ENCODE assay signal across 27 mouse cellular contexts in the genomic region with DNA sequence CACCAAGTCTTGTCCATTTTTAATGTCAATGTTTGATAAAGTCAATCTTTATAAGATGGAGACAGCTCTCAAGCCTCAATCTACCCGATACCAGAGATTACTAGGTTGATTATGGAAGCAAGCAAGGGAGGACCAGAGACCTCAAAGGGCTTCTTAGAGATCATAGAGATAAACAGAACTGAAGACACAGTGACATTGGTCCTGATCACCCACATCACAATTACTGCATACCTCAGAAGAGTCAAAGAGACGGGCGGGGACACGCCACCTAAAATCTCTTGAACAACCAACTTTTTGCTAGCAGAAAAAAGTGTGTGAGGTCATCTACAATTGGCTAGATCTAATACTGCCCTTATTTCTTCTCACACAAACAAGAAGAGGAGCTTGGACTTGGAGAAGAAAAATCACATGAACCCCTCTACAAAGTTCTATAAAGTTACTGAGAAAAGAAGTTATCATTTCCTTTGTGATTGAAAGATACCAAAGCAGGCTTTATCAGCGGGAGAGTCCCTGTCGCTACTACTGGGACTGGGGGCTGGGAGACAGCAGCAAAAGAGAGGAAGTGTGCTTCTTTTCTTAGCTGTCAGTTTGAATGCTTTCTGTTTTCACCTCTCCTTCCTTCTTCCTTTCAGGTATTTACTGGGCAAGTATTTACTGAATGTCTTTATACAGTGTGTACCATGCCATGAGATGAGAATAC. TPM values are rescaled to one million over a fixed set of nuclear protein-coding genes. Genes with fewer than 3 reads are reported as not detected.
DNase-seq lines count a peak whose midpoint lies in the region; TF ChIP-seq lines count a peak whose summit lies in the region.
"Had no signal": no experiment of that assay in that cellular context is flagged by ENCODE, and none has a peak within 500 bp of the region (broad histone marks: within the 10 kb centered on the region; RNA-seq: fewer than 3 reads in every experiment).

No protein-coding gene starts in this region.

- H3K79me2 ChIP-seq in MEL (ENCODE audit: control insufficient read depth, insufficient read depth, low read length, poor library complexity): no peaks in the 10 kb centered on the region; the same call in 1 of the 2 replicates

- no peak for TF ChIP-seq POLR2A in MEL (IDR thresholded peaks at IDR 0.05; ENCODE audit: control insufficient read depth in 1 of 2, insufficient read depth in 1 of 2, low read depth in 1 of 2, low read length in 2 of 2, poor library complexity in 1 of 2)

- no peak for TF ChIP-seq CTCF in MEL (IDR thresholded peaks at IDR 0.05 in 2 of 3, conservative IDR thresholded peaks at IDR 0.05 in 1 of 3; ENCODE audit: control insufficient read depth in 1 of 3, insufficient read depth in 1 of 3, low read depth in 2 of 3, low read length in 3 of 3, poor library complexity in 1 of 3, severe bottlenecking in 1 of 3)

- H3K4me1 ChIP-seq in MEL (ENCODE audit: control insufficient read depth in 1 of 2, insufficient read depth in 2 of 2, low read length in 2 of 2): peaks cover 4 to 16% of the 10 kb centered on the region in 2 experiments
- H3K4me1 ChIP-seq: embryonic facial prominence, embryonic 13.5 days; intestine, embryonic 15.5 days; liver, embryonic 15.5 days; lung, embryonic 15.5 days; midbrain, embryonic 12.5 days had no signal

- no peak for TF ChIP-seq RAD21 in MEL (IDR thresholded peaks at IDR 0.05; ENCODE audit: low read depth, low read length)

- peak overlapping the region in 1 of 2 experiments; percentile 28; a peak in 1 of 4 replicates for H3K4me3 ChIP-seq in MEL (ENCODE audit: control insufficient read depth in 1 of 2, insufficient read depth in 1 of 2, low read depth in 2 of 2, low read length in 2 of 2)
- H3K4me3 ChIP-seq: embryonic facial prominence, embryonic 13.5 days; forebrain, embryonic 10.5 days; gastrocnemius, adult 2 months; heart, embryonic 13.5 days; intestine, embryonic 15.5 days; layer of hippocampus, adult 2 months; liver, embryonic 15.5 days; lung, embryonic 15.5 days; midbrain, embryonic 12.5 days; myocyte had no signal

- DNase-seq in A20 (ENCODE audit: low read depth, low spot score) (peak; percentile 59), MEL (ENCODE audit: low read depth, low spot score) (peak; percentile 47)
- DNase-seq in B cell, adult 2 months: peak; percentile 43 to 56
- peak; percentile 60 for DNase-seq in induced T-regulatory cell, adult 2 months (ENCODE audit: low read depth)
- no peak for DNase-seq in natural killer cell, adult 2 months (ENCODE audit: low spot score in 2 of 2)
- DNase-seq in adrenal gland, adult 8-10 months: no peak
- DNase-seq in yolk sac, embryonic 10.5 days (ENCODE audit: low spot score): no peak
- DNase-seq: adrenal gland, postnatal 36 days; cerebellum, adult 18-20 months; cerebellum, postnatal 10 days; gastrocnemius, adult 2 months; heart, postnatal 10 days; kidney, adult 2 months; kidney, postnatal 36 days; liver had no signal

- peak; percentile 43 to 59; a peak in 2 of 4 replicates for TF ChIP-seq EP300 in MEL (IDR thresholded peaks at IDR 0.05; ENCODE audit: low read depth in 1 of 2, low read length in 2 of 2)

- peak overlapping the region; percentile 37 for H3K27ac ChIP-seq in MEL (ENCODE audit: control insufficient read depth, low read depth, low read length)
- H3K27ac ChIP-seq: embryonic facial prominence, embryonic 13.5 days; forebrain, embryonic 10.5 days; gastrocnemius, adult 2 months; heart, embryonic 13.5 days; hindbrain, embryonic 14.5 days; intestine, embryonic 15.5 days; layer of hippocampus, adult 2 months; liver, embryonic 15.5 days; lung, embryonic 15.5 days; midbrain, embryonic 12.5 days had no signal

- peaks cover 0 to 27% of the 10 kb centered on the region in 2 experiments; a peak in 2 of 4 replicates for H3K36me3 ChIP-seq in MEL (ENCODE audit: control insufficient read depth in 1 of 2, insufficient read depth in 2 of 2, low read length in 2 of 2)
- H3K36me3 ChIP-seq: embryonic facial prominence, embryonic 13.5 days; forebrain, embryonic 10.5 days; heart, embryonic 13.5 days; intestine, embryonic 15.5 days; liver, embryonic 15.5 days; lung, embryonic 15.5 days; midbrain, embryonic 12.5 days had no signal

- H3K9ac ChIP-seq in MEL (ENCODE audit: control insufficient read depth, low read depth, low read length, poor library complexity, severe bottlenecking): no peak overlapping the region
- H3K9ac ChIP-seq: embryonic facial prominence, embryonic 13.5 days; heart, embryonic 13.5 days; hindbrain, embryonic 14.5 days; intestine, embryonic 15.5 days; liver, embryonic 15.5 days; lung, embryonic 15.5 days; midbrain, embryonic 12.5 days had no signal

- no peaks in the 10 kb centered on the region for H3K9me3 ChIP-seq in MEL (replicated peaks; ENCODE audit: insufficient read depth, low read length)
- H3K9me3 ChIP-seq: embryonic facial prominence, embryonic 13.5 days; forebrain, embryonic 10.5 days; heart, embryonic 13.5 days; intestine, embryonic 15.5 days; liver, embryonic 15.5 days; lung, embryonic 15.5 days; midbrain, embryonic 12.5 days had no signal

- H3K27me3 ChIP-seq in MEL (ENCODE audit: control insufficient read depth in 1 of 2, insufficient read depth in 2 of 2, low read length in 2 of 2): no peaks in the 10 kb centered on the region
- H3K27me3 ChIP-seq: embryonic facial prominence, embryonic 13.5 days; heart, embryonic 13.5 days; intestine, embryonic 15.5 days; liver, embryonic 15.5 days; lung, embryonic 15.5 days; midbrain, embryonic 12.5 days; Patski had no signal

TF ChIP-seq in MEL, 35 proteins besides CTCF, POLR2A, EP300 and RAD21:
- TF ChIP-seq ETS1 (IDR thresholded peaks at IDR 0.05; ENCODE audit: low read depth, low read length): peak; percentile 72
- TF ChIP-seq ZKSCAN1 (IDR thresholded peaks at IDR 0.05; ENCODE audit: low read depth, low read length): no peak
- peak; percentile 6; the same call in 1 of the 2 replicates for TF ChIP-seq SMC3 (IDR thresholded peaks at IDR 0.05; ENCODE audit: low read depth, low read length)
- TF ChIP-seq TBP (IDR thresholded peaks at IDR 0.05; ENCODE audit: low read depth, low read length): no peak
- peak; percentile 56 for TF ChIP-seq TCF12 (IDR thresholded peaks at IDR 0.05; ENCODE audit: low read depth, low read length)
- 0 out of 2 replicates have a peak, but pooled peaks have one; percentile 29 for TF ChIP-seq HCFC1 (IDR thresholded peaks at IDR 0.05; ENCODE audit: low read depth, low read length)
- peak; percentile 31; the same call in 1 of the 2 replicates for TF ChIP-seq CHD2 (IDR thresholded peaks at IDR 0.05; ENCODE audit: low read length)
- peak; percentile 56 for TF ChIP-seq SIN3A (IDR thresholded peaks at IDR 0.05; ENCODE audit: low read length)
- peak; percentile 49; the same call in 1 of the 2 replicates for TF ChIP-seq MXI1 (IDR thresholded peaks at IDR 0.05; ENCODE audit: low read depth, low read length)
- no peak for TF ChIP-seq JUND (IDR thresholded peaks at IDR 0.05; ENCODE audit: low read depth, low read length)
- TF ChIP-seq KAT2A (conservative IDR thresholded peaks at IDR 0.05; ENCODE audit: low read depth, low read length): no peak
- TF ChIP-seq TAL1 (IDR thresholded peaks at IDR 0.05; ENCODE audit: low read length): no peak
- TF ChIP-seq GATA1 (IDR thresholded peaks at IDR 0.05; ENCODE audit: low read depth, low read length): peak; percentile 63
- TF ChIP-seq MEF2A (IDR thresholded peaks at IDR 0.05; ENCODE audit: extremely low read depth, insufficient replicate concordance, low read depth, low read length, poor library complexity, severe bottlenecking): no peak
- 0 out of 2 replicates have a peak, but pooled peaks have one; percentile 20 for TF ChIP-seq BHLHE40 (IDR thresholded peaks at IDR 0.05; ENCODE audit: borderline replicate concordance, low read depth, low read length)
- TF ChIP-seq RCOR1 (IDR thresholded peaks at IDR 0.05; ENCODE audit: low read depth, low read length): peak; percentile 83
- no peak for TF ChIP-seq MYB (IDR thresholded peaks at IDR 0.05; ENCODE audit: low read depth, low read length)
- peak; percentile 38; the same call in 1 of the 2 replicates for TF ChIP-seq MAZ (IDR thresholded peaks at IDR 0.05; ENCODE audit: low read depth, low read length)
- TF ChIP-seq ELF1 (IDR thresholded peaks at IDR 0.05; ENCODE audit: low read depth, low read length): peak; percentile 30; the same call in 1 of the 2 replicates
- no peak for TF ChIP-seq POLR2AphosphoS2 (IDR thresholded peaks at IDR 0.05; ENCODE audit: low read length)

RNA-seq across cellular contexts. Expression of a gene that starts 28.2 kb away (rescaled TPM):
- total RNA-seq in MEL (2012; rRNA removed): 4.3 and 7.8 TPM in 2 replicates
- 10 to 100 TPM; 19.0 to 50.6 TPM for polyA plus RNA-seq in MEL (2012; ENCODE audit: insufficient read depth in 1 of 2, insufficient read length in 2 of 2, low read depth in 1 of 2, low replicate concordance in 2 of 2, missing spikeins in 1 of 2)
- 1 to 10 TPM in 2 of 4 experiments, under 1 TPM in 2; 0.67 to 1.2 (median 0.96) TPM for total RNA-seq in adrenal gland, adult 8-10 months (2022)
- total RNA-seq: gastrocnemius, adult 2 months had no signal
- polyA plus RNA-seq: forebrain, embryonic 16.5 days had no signal

Comparison
In these comparisons a context has a peak if more than half of its experiments do, and no peak if none do; other contexts are left out.
1. DNase-seq: peak in A20 (single experiment), B cell, adult 2 months (2 of 2), MEL (single experiment) and induced T-regulatory cell, adult 2 months (single experiment); none in natural killer cell, adult 2 months (0 of 2), adrenal gland, adult 8-10 months (single experiment) and yolk sac, embryonic 10.5 days (single experiment).